Mouse (Mus musculus) midbrain, embryonic 14.5 days (tissue): ENCODE measurements around the gene Tm9sf4. TPM values are rescaled to one million over a fixed set of nuclear protein-coding genes. Genes with fewer than 3 reads are reported as not detected.

Experiments used
- ATAC-seq: fragments of 200-750 bp; cut with Nextera tagmentation; 2 replicates; pipeline ENCODE4 v1.8.0; 2017; ENCODE audit warnings: moderate number of reproducible peaks, moderate library complexity; ENCODE audit not compliant: low FRiP score, low TSS enrichment
- DNase-seq: peaks from one replicate; pipeline ENCODE4 v3.0.0-alpha.2; 2015
- H3K27ac ChIP-seq: fragments of 300-500 bp; sonication (generic); replicated peaks from 2 replicates; pipeline ENCODE4 v1.5.1; 2014; ENCODE audit warnings: mild to moderate bottlenecking, low read depth, low read length, moderate library complexity
- H3K27me3 ChIP-seq: fragments of 300-500 bp; sonication (generic); 2 replicates; pipeline ENCODE4 v1.6.1; 2014; ENCODE audit warnings: low read length, control low read depth, mixed read lengths; ENCODE audit not compliant: control insufficient read depth, insufficient read depth
- H3K36me3 ChIP-seq: fragments of 300-500 bp; sonication (generic); 2 replicates; pipeline ENCODE4 v1.6.1; 2014; ENCODE audit warnings: low read length, control low read depth; ENCODE audit not compliant: control insufficient read depth, insufficient read depth
- H3K4me1 ChIP-seq: fragments of 300-500 bp; sonication (generic); 2 replicates; pipeline ENCODE4 v1.6.1; 2014; ENCODE audit warnings: mild to moderate bottlenecking, antibody characterized with exemption, low read length, control low read depth; ENCODE audit not compliant: control insufficient read depth, insufficient read depth
- H3K4me2 ChIP-seq: fragments of 300-500 bp; sonication (generic); 2 replicates; pipeline ENCODE4 v1.6.1; 2014; ENCODE audit warnings: mild to moderate bottlenecking, low read length, moderate library complexity
- H3K4me3 ChIP-seq: fragments of 300-500 bp; sonication (generic); replicated peaks from 2 replicates; pipeline ENCODE4 v1.5.1; 2014; ENCODE audit warnings: low read depth, low read length
- H3K9ac ChIP-seq: fragments of 300-500 bp; sonication (generic); replicated peaks from 2 replicates; pipeline ENCODE4 v1.6.1; 2014; ENCODE audit warnings: mild to moderate bottlenecking, low read length, moderate library complexity
- H3K9me3 ChIP-seq: fragments of 300-500 bp; sonication (generic); 2 replicates; pipeline ENCODE4 v1.6.1; 2016; ENCODE audit warnings: low read length, control low read depth, mixed read lengths; ENCODE audit not compliant: control insufficient read depth
- WGBS: fragments of 180-500 bp; shearing (Covaris S2); extraction: QIAGEN DNeasy Blood & Tissue Kit; methylation state at CpG from one replicate; pipeline ENCODE4 v1.1.7; 2014; 5-methylcytosine and 5-hydroxymethylcytosine counted together
- polyA plus RNA-seq: library from polyadenylated mRNA; unstranded; fragments of >200 nt; fragmentation: Nextera tagmentation; extraction: Ambion mirVana; gene quantifications from 2 replicates; pipeline ENCODE4 v1.2.1, GENCODE M21; 2014

Gene Tm9sf4
- polyA plus RNA-seq, 1 experiment from 2014 or later, result 89.8 TPM

- DNase-seq (no peak), ATAC-seq (no peak)
- peaks cover 97% of the 10 kb centered on the region for H3K36me3 ChIP-seq
- no peaks in the 10 kb centered on the region for H3K9me3 ChIP-seq
- H3K9ac ChIP-seq, result no peak overlapping the region
- H3K27ac ChIP-seq, result no peak overlapping the region
- H3K4me1 ChIP-seq, result no peaks in the 10 kb centered on the region
- no peaks in the 10 kb centered on the region for H3K27me3 ChIP-seq
- H3K4me3 ChIP-seq, result no peak overlapping the region
- no peak overlapping the region for H3K4me2 ChIP-seq
- WGBS, result 90% methylated on average over 2 of the region's 2 CpGs
These were observed 26.7 kb downstream of the Tm9sf4 start for GRCm38 (mm10) chr2:153187848-153188247.

- Histone ChIP-seq H3K9ac (no peak overlapping the region), H3K9me3 (no peaks in the 10 kb centered on the region), H3K4me1 (no peaks in the 10 kb centered on the region), H3K36me3 (peaks cover 90% of the 10 kb centered on the region), H3K4me3 (no peak overlapping the region), H3K27ac (no peak overlapping the region), H3K27me3 (no peaks in the 10 kb centered on the region), H3K4me2 (no peak overlapping the region)
- DNase-seq, result no peak
- ATAC-seq, result no peak
- 85% methylated on average over 2 of the region's 2 CpGs for WGBS
These were observed 30.1 kb downstream of the Tm9sf4 start for GRCm38 (mm10) chr2:153191242-153191641.

- H3K9me3 ChIP-seq, result no peaks in the 10 kb centered on the region
- DNase-seq, result no peak
- no peaks in the 10 kb centered on the region for H3K27me3 ChIP-seq
- H3K36me3 ChIP-seq, result peaks cover 86% of the 10 kb centered on the region
- no peak overlapping the region for H3K4me2 ChIP-seq
- H3K27ac ChIP-seq, result no peak overlapping the region
- no peak overlapping the region for H3K9ac ChIP-seq
- ATAC-seq, result no peak
- H3K4me3 ChIP-seq, result no peak overlapping the region
- WGBS, result 91% methylated on average over 3 of the region's 3 CpGs
- H3K4me1 ChIP-seq, result no peaks in the 10 kb centered on the region
These were observed 33.2 kb downstream of the Tm9sf4 start for GRCm38 (mm10) chr2:153194255-153194654.

GRCm38 (mm10) chr2:153198485-153198884 is 37.4 kb downstream of the Tm9sf4 start:
- H3K9me3 ChIP-seq, result no peaks in the 10 kb centered on the region
- ATAC-seq (no peak), DNase-seq (no peak)
- H3K9ac ChIP-seq, result no peak overlapping the region
- H3K27ac ChIP-seq, result no peak overlapping the region
- no peak overlapping the region for H3K4me3 ChIP-seq
- H3K36me3 ChIP-seq, result peaks cover 78% of the 10 kb centered on the region
- H3K4me1 ChIP-seq, result no peaks in the 10 kb centered on the region
- WGBS, result 86% methylated on average over 5 of the region's 5 CpGs
- no peaks in the 10 kb centered on the region for H3K27me3 ChIP-seq
- no peak overlapping the region for H3K4me2 ChIP-seq

- no peak for DNase-seq
- H3K36me3 ChIP-seq, result peaks cover 80% of the 10 kb centered on the region
- WGBS, result 94% methylated on average over 2 of the region's 2 CpGs
- no peak for ATAC-seq
- no peak overlapping the region for H3K27ac ChIP-seq
- H3K4me3 ChIP-seq, result no peak overlapping the region
- H3K9ac ChIP-seq, result no peak overlapping the region
- no peaks in the 10 kb centered on the region for H3K4me1 ChIP-seq
- H3K9me3 ChIP-seq, result no peaks in the 10 kb centered on the region
- no peaks in the 10 kb centered on the region for H3K27me3 ChIP-seq
- H3K4me2 ChIP-seq, result no peak overlapping the region
These were observed 38.0 kb downstream of the Tm9sf4 start for GRCm38 (mm10) chr2:153199114-153199513.

GRCm38 (mm10) chr2:153202766-153203165 is 41.7 kb downstream of the Tm9sf4 start:
- Histone ChIP-seq H3K4me1 (no peaks in the 10 kb centered on the region), H3K9ac (no peak overlapping the region), H3K27me3 (no peaks in the 10 kb centered on the region), H3K27ac (no peak overlapping the region), H3K4me3 (no peak overlapping the region), H3K4me2 (no peak overlapping the region), H3K9me3 (no peaks in the 10 kb centered on the region), H3K36me3 (peaks cover 85% of the 10 kb centered on the region)
- DNase-seq (no peak), ATAC-seq (no peak)
- 50% methylated on average over 1 of the region's 1 CpGs for WGBS

GRCm38 (mm10) chr2:153208149-153208548 is 47.0 kb downstream of the Tm9sf4 start:
- H3K4me2 ChIP-seq, result no peak overlapping the region
- H3K9me3 ChIP-seq, result no peaks in the 10 kb centered on the region
- ATAC-seq (no peak), DNase-seq (no peak)
- H3K36me3 ChIP-seq, result peaks cover 69% of the 10 kb centered on the region
- 97% methylated on average over 2 of the region's 2 CpGs for WGBS
- no peak overlapping the region for H3K27ac ChIP-seq
- H3K4me3 ChIP-seq, result no peak overlapping the region
- H3K9ac ChIP-seq, result no peak overlapping the region
- H3K27me3 ChIP-seq, result no peaks in the 10 kb centered on the region
- H3K4me1 ChIP-seq, result no peaks in the 10 kb centered on the region

- no peaks in the 10 kb centered on the region for H3K9me3 ChIP-seq
- H3K27ac ChIP-seq, result no peak overlapping the region
- no peaks in the 10 kb centered on the region for H3K4me1 ChIP-seq
- H3K4me2 ChIP-seq, result no peak overlapping the region
- H3K27me3 ChIP-seq, result no peaks in the 10 kb centered on the region
- DNase-seq, result no peak
- H3K4me3 ChIP-seq, result no peak overlapping the region
- WGBS, result 94% methylated on average over 5 of the region's 5 CpGs
- H3K9ac ChIP-seq, result no peak overlapping the region
- ATAC-seq, result no peak
- peaks cover 62% of the 10 kb centered on the region for H3K36me3 ChIP-seq
These were observed 48.2 kb downstream of the Tm9sf4 start for GRCm38 (mm10) chr2:153209286-153209685.

- Histone ChIP-seq H3K4me2 (no peak overlapping the region), H3K9ac (no peak overlapping the region), H3K36me3 (peaks cover 41% of the 10 kb centered on the region), H3K4me1 (no peaks in the 10 kb centered on the region), H3K4me3 (no peak overlapping the region), H3K9me3 (no peaks in the 10 kb centered on the region), H3K27ac (no peak overlapping the region), H3K27me3 (no peaks in the 10 kb centered on the region)
- no peak for DNase-seq
- 94% methylated on average over 5 of the region's 5 CpGs for WGBS
- ATAC-seq, result no peak
These were observed 50.3 kb downstream of the Tm9sf4 start for GRCm38 (mm10) chr2:153211451-153211850.
